Mouse (Mus musculus) embryonic fibroblast, embryonic 13.5 days (primary cell): ENCODE results near the gene Eme1.

Source experiments
- CTCF ChIP-seq: IDR thresholded peaks from 2 replicates; pipeline ENCODE4 v1.5.1; 2011; ENCODE audit warnings: mild to moderate bottlenecking, control low read depth, low read length, moderate library complexity, borderline replicate concordance; ENCODE audit not compliant: insufficient read depth
- POLR2A ChIP-seq: IDR thresholded peaks from 2 replicates; pipeline ENCODE4 v1.6.1; 2011; ENCODE audit warnings: low read depth, mild to moderate bottlenecking, control low read depth, low read length, moderate library complexity

GRCm38 (mm10) chr11:94702216-94702610, 48.4 kb upstream of the Eme1 start:
- no peak for TF ChIP-seq POLR2A
- no peak for TF ChIP-seq CTCF
